In genomic region chr5:142882471-142882870, GRCm38 (mm10) we compare ENCODE assay signal across 15 mouse cellular contexts.
"Had no signal": no experiment of that assay in that cellular context is flagged by ENCODE, and none has a peak within 500 bp of the region (broad histone marks: within the 10 kb centered on the region; RNA-seq: fewer than 3 reads in every experiment).

No protein-coding gene starts in this region.

- DNase-seq: retina, postnatal 1 day; right cerebral cortex, adult 18-20 months; right cerebral cortex, postnatal 14 days; right cerebral cortex, postnatal 25 days; right cerebral cortex, postnatal 4 days; spleen, adult 18-20 months; thymus, adult 18-20 months; thymus, adult 2 months; thymus, postnatal 14 days; thymus, postnatal 25 days; thymus, postnatal 36 days; thymus, postnatal 4 days had no signal

- H3K9me3 ChIP-seq: neural tube, embryonic 15.5 days; stomach, embryonic 15.5 days had no signal

- H3K4me3 ChIP-seq: neural tube, embryonic 15.5 days; stomach, embryonic 15.5 days had no signal

- H3K27me3 ChIP-seq: neural tube, embryonic 15.5 days; stomach, embryonic 15.5 days had no signal

- H3K9ac ChIP-seq: neural tube, embryonic 15.5 days; stomach, embryonic 15.5 days had no signal

- H3K4me2 ChIP-seq: neural tube, embryonic 15.5 days; stomach, embryonic 15.5 days had no signal

- H3K27ac ChIP-seq: neural tube, embryonic 15.5 days; stomach, postnatal 0 days had no signal
